8 mouse cellular contexts compared by ENCODE assay signal in genomic region chr4:137356674-137357510, GRCm38 (mm10). TPM values are rescaled to one million over a fixed set of nuclear protein-coding genes. Genes with fewer than 3 reads are reported as not detected.
A peak's percentile ranks its signal among the peaks of the same experiment; 100 is the strongest.
DNase-seq lines count a peak whose midpoint lies in the region; ATAC-seq and TF ChIP-seq lines count a peak whose summit lies in the region.

No protein-coding gene starts in this region.

- peak; percentile 49; the same call in 1 of the 2 replicates for ATAC-seq in cerebellum, adult (ENCODE audit: insufficient number of reproducible peaks, low FRiP score, low TSS enrichment)
- peak; percentile 68 for ATAC-seq in forebrain, embryonic 13.5 days
- peak; percentile 75 for ATAC-seq in lung, embryonic 16.5 days (ENCODE audit: low read depth)

- intact Hi-C loops in heart, postnatal 25 days (cut with DNase I), result loop anchor here (5.0 kb wide), 1 partner anchor 45 kb away; no protein-coding TSS in a partner anchor

- DNase-seq in heart, postnatal 25 days (ENCODE audit: low spot score), result peak; percentile 60
- DNase-seq in layer of hippocampus, adult 2 months (ENCODE audit: low spot score in 2 of 2), result peak; percentile 29 to 53
- peak; percentile 50 for DNase-seq in ovary, adult 18-20 months (ENCODE audit: low spot score)
- peak; percentile 33 to 35 for DNase-seq in thymus, postnatal 10 days (ENCODE audit: low spot score in 2 of 2)

- H3K36me3 ChIP-seq in E14TG2a.4 (ENCODE audit: insufficient read depth, low read length), result 0 out of 2 replicates have a peak, but pooled peaks cover 7% of the 10 kb centered on the region
- no peaks in the 10 kb centered on the region for H3K36me3 ChIP-seq in forebrain, embryonic 13.5 days (ENCODE audit: poor library complexity, severe bottlenecking)
- no peaks in the 10 kb centered on the region for H3K36me3 ChIP-seq in lung, embryonic 16.5 days (ENCODE audit: control insufficient read depth, insufficient read depth, low read length)

- no peaks in the 10 kb centered on the region for H3K9me3 ChIP-seq in E14TG2a.4 (ENCODE audit: low read length)
- H3K9me3 ChIP-seq in forebrain, embryonic 13.5 days (replicated peaks), result no peaks in the 10 kb centered on the region
- H3K9me3 ChIP-seq in lung, embryonic 16.5 days (ENCODE audit: control insufficient read depth, low read length), result no peaks in the 10 kb centered on the region

- H3K4me2 ChIP-seq in forebrain, embryonic 13.5 days, result peak overlapping the region; percentile 69
- H3K4me2 ChIP-seq in lung, embryonic 16.5 days (ENCODE audit: low read depth, low read length), result peak overlapping the region; percentile 80

- H3K4me3 ChIP-seq in E14TG2a.4 (replicated peaks; ENCODE audit: low read length), result peak overlapping the region; percentile 88
- peak overlapping the region; percentile 97 for H3K4me3 ChIP-seq in forebrain, embryonic 13.5 days
- peak overlapping the region; percentile 79 for H3K4me3 ChIP-seq in layer of hippocampus, adult 2 months
- peak overlapping the region; percentile 89 for H3K4me3 ChIP-seq in lung, embryonic 16.5 days (ENCODE audit: low read length)

- under 1% methylated on average over 48 of the region's 90 CpGs for WGBS in forebrain, embryonic 13.5 days
- WGBS in lung, embryonic 16.5 days, result 0% methylated on average over 41 of the region's 90 CpGs

- 0 out of 2 replicates have a peak, but pooled peaks cover 2% of the 10 kb centered on the region for H3K27me3 ChIP-seq in E14TG2a.4 (ENCODE audit: insufficient read depth, low read length)
- H3K27me3 ChIP-seq in forebrain, embryonic 13.5 days, result no peaks in the 10 kb centered on the region
- H3K27me3 ChIP-seq in lung, embryonic 16.5 days (ENCODE audit: control insufficient read depth, insufficient read depth, low read depth, low read length), result no peaks in the 10 kb centered on the region

- peak overlapping the region; percentile 97 for H3K27ac ChIP-seq in forebrain, embryonic 13.5 days
- peak overlapping the region; percentile 97 for H3K27ac ChIP-seq in layer of hippocampus, adult 2 months
- H3K27ac ChIP-seq in lung, embryonic 16.5 days (ENCODE audit: low read length), result peak overlapping the region; percentile 97

- H3K4me1 ChIP-seq in E14TG2a.4 (replicated peaks; ENCODE audit: low read depth, low read length), result peaks cover 73% of the 10 kb centered on the region
- peaks cover 36% of the 10 kb centered on the region for H3K4me1 ChIP-seq in forebrain, embryonic 13.5 days
- peaks cover 28% of the 10 kb centered on the region for H3K4me1 ChIP-seq in lung, embryonic 16.5 days (replicated peaks; ENCODE audit: control insufficient read depth, insufficient read depth, low read length)

- no peak for TF ChIP-seq CTCF in E14TG2a.4 (conservative IDR thresholded peaks at IDR 0.05; ENCODE audit: low read length)
- no peak for TF ChIP-seq CTCF in layer of hippocampus, adult 2 months (conservative IDR thresholded peaks at IDR 0.05)

- H3K9ac ChIP-seq in forebrain, embryonic 13.5 days, result peak overlapping the region; percentile 99
- peak overlapping the region; percentile 99 for H3K9ac ChIP-seq in lung, embryonic 16.5 days (ENCODE audit: low read length)

RNA-seq across cellular contexts. Expression of gene Cdc42, which starts 0.6 kb away (rescaled TPM):
- polyA plus RNA-seq in forebrain, embryonic 13.5 days (2015; fragmentation: Nextera tagmentation; extraction: Ambion mirVana), result 670 and 681 TPM in 2 replicates
- total RNA-seq in heart, postnatal 25 days (2021), result 100 to 1,000 TPM; 153 to 169 TPM
- 100 to 1,000 TPM; 300 to 303 TPM for total RNA-seq in layer of hippocampus, adult 2 months (2021)
- 699 and 707 TPM in 2 replicates for polyA plus RNA-seq in lung, embryonic 16.5 days (2015; fragmentation: Nextera tagmentation; extraction: Ambion mirVana)

RNA-seq across cellular contexts. Expression of gene Cela3a, which starts 52.7 kb away (rescaled TPM):
- not detected in 2 replicates for polyA plus RNA-seq in forebrain, embryonic 13.5 days (2015; fragmentation: Nextera tagmentation; extraction: Ambion mirVana)
- not detected for total RNA-seq in heart, postnatal 25 days (2021)
- not detected for total RNA-seq in layer of hippocampus, adult 2 months (2021)
- polyA plus RNA-seq in lung, embryonic 16.5 days (2015; fragmentation: Nextera tagmentation; extraction: Ambion mirVana), result not detected in 2 replicates

Comparison
In these comparisons a context has a peak if more than half of its experiments do, and no peak if none do; other contexts are left out.
1. Peak in every context shown above with its lines: DNase-seq, ATAC-seq, H3K4me3 ChIP-seq and H3K27ac ChIP-seq.